Mouse (Mus musculus) midbrain, postnatal 0 days (tissue): ENCODE measurements around the gene Flt3l. TPM values are rescaled to one million over a fixed set of nuclear protein-coding genes. Genes with fewer than 3 reads are reported as not detected.
"Not testable (repeated sequence)": the region's sequence is repeated elsewhere in the genome, so short reads cannot be mapped to it uniquely, and the experiment has no call there.

Experiments
- ATAC-seq: fragments of 200-750 bp; cut with Nextera tagmentation; 2 replicates; pipeline ENCODE4 v1.8.0; 2017; ENCODE audit warnings: moderate number of reproducible peaks, mild to moderate bottlenecking, moderate TSS enrichment, moderate library complexity; ENCODE audit not compliant: low FRiP score
- DNase-seq: peaks from one replicate; pipeline ENCODE4 v3.0.0-alpha.2; 2015; ENCODE audit warnings: low spot score
- H3K27ac ChIP-seq: fragments of 300-500 bp; sonication (generic); 2 replicates; pipeline ENCODE4 v1.5.1; 2014; ENCODE audit warnings: low read depth, mild to moderate bottlenecking, low read length, mixed read lengths
- H3K27me3 ChIP-seq: fragments of 300-500 bp; sonication (generic); 2 replicates; pipeline ENCODE4 v1.6.1; 2014; ENCODE audit warnings: low read length, control low read depth, mixed read lengths; ENCODE audit not compliant: insufficient read depth
- H3K36me3 ChIP-seq: fragments of 300-500 bp; sonication (generic); 2 replicates; pipeline ENCODE4 v1.6.1; 2014; ENCODE audit warnings: low read length, control low read depth, mixed read lengths; ENCODE audit not compliant: insufficient read depth
- H3K4me1 ChIP-seq: fragments of 300-500 bp; sonication (generic); 2 replicates; pipeline ENCODE4 v1.6.1; 2014; ENCODE audit warnings: mild to moderate bottlenecking, control low read depth, antibody characterized with exemption, low read length, mixed read lengths; ENCODE audit not compliant: insufficient read depth
- H3K4me2 ChIP-seq: fragments of 300-500 bp; sonication (generic); 2 replicates; pipeline ENCODE4 v1.6.1; 2014; ENCODE audit warnings: low read depth, mild to moderate bottlenecking, low read length, mixed read lengths; ENCODE audit not compliant: poor library complexity, severe bottlenecking
- H3K4me3 ChIP-seq: fragments of 300-500 bp; sonication (generic); 2 replicates; pipeline ENCODE4 v1.5.1; 2014; ENCODE audit warnings: low read depth, mild to moderate bottlenecking, low read length, moderate library complexity
- H3K9ac ChIP-seq: fragments of 300-500 bp; sonication (generic); replicated peaks from 2 replicates; pipeline ENCODE4 v1.6.1; 2014; ENCODE audit warnings: mild to moderate bottlenecking, low read length, moderate library complexity, mixed read lengths; ENCODE audit not compliant: poor library complexity, severe bottlenecking
- H3K9me3 ChIP-seq: fragments of 300-500 bp; sonication (generic); 2 replicates; pipeline ENCODE4 v1.6.1; 2016; ENCODE audit warnings: low read length, control low read depth
- CTCF ChIP-seq: IDR thresholded peaks from 2 replicates; pipeline ENCODE4 v1.5.1; 2016; ENCODE audit warnings: antibody characterized with exemption, mild to moderate bottlenecking
- whole genome bisulfite sequencing: fragments of 180-500 bp; shearing (Covaris S2); extraction: QIAGEN DNeasy Blood & Tissue Kit; methylation state at CpG from one replicate; pipeline ENCODE4 v1.1.7; 2014; 5-methylcytosine and 5-hydroxymethylcytosine counted together
- polyA plus RNA-seq: library from polyadenylated mRNA; unstranded; fragments of >200 nt; fragmentation: Nextera tagmentation; extraction: Ambion mirVana; gene quantifications from 2 replicates; pipeline ENCODE4 v1.2.1, GENCODE M21; 2015
- total RNA-seq: library from RNA; depleted of rRNA; stranded (reverse); fragments of >200 nt; gene quantifications from 2 replicates; pipeline ENCODE4 v1.2.3, GENCODE M21; 2014

Gene Flt3l
- total and polyA plus RNA-seq, 2 experiments from 2014 or later = 1.7 to 7.8 TPM

DNA sequence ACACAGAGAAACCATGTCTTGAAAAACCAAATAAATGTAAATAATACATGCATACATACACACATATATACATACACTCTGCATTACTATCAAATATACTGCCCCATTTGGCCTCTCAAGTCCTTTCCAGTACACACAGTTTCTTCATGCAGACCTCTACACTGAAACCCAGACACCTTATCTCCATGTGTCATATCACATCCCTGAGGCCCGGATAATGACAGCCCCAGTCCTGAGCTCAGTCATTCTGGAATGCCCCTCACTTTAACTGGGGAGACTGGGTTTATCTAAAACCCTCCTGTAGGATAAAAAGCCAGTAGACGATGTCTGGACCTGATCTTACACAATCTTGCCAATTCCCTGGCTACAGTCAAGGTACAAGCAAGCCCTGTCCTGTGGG is 22.8 kb downstream of the Flt3l start:
- TF ChIP-seq CTCF = no peak
- no peaks in the 10 kb centered on the region for H3K9me3 ChIP-seq
- H3K4me3 ChIP-seq = no peak overlapping the region
- no peaks in the 10 kb centered on the region for H3K27me3 ChIP-seq
- no peaks in the 10 kb centered on the region for H3K4me1 ChIP-seq
- no peak overlapping the region for H3K9ac ChIP-seq
- DNase-seq (no peak), ATAC-seq (no peak)
- no peak overlapping the region for H3K27ac ChIP-seq
- WGBS = 85% methylated on average over 2 of the region's 2 CpGs
- no peaks in the 10 kb centered on the region; the same call in 1 of the 2 replicates for H3K36me3 ChIP-seq
- H3K4me2 ChIP-seq = no peak overlapping the region

GRCm38 (mm10) chr7:45112529-45112928 is 23.7 kb downstream of the Flt3l start:
- TF ChIP-seq CTCF = no peak
- no peak for DNase-seq
- Histone ChIP-seq H3K9ac (no peak overlapping the region), H3K4me2 (no peak overlapping the region), H3K4me3 (no peak overlapping the region), H3K9me3 (no peaks in the 10 kb centered on the region), H3K4me1 (no peaks in the 10 kb centered on the region), H3K27me3 (no peaks in the 10 kb centered on the region), H3K36me3 (no peaks in the 10 kb centered on the region), H3K27ac (no peak overlapping the region)
- ATAC-seq = no peak
- WGBS = 66% methylated on average over 3 of the region's 3 CpGs

GRCm38 (mm10) chr7:45111940-45112339 is 24.3 kb downstream of the Flt3l start:
- Histone ChIP-seq H3K9me3 (no peaks in the 10 kb centered on the region), H3K4me3 (no peak overlapping the region), H3K27me3 (no peaks in the 10 kb centered on the region), H3K4me2 (no peak overlapping the region), H3K36me3 (no peaks in the 10 kb centered on the region), H3K4me1 (no peaks in the 10 kb centered on the region), H3K9ac (no peak overlapping the region), H3K27ac (no peak overlapping the region)
- TF ChIP-seq CTCF = no peak
- ATAC-seq = no peak
- no peak for DNase-seq
- WGBS = 81% methylated on average over 2 of the region's 2 CpGs

DNA sequence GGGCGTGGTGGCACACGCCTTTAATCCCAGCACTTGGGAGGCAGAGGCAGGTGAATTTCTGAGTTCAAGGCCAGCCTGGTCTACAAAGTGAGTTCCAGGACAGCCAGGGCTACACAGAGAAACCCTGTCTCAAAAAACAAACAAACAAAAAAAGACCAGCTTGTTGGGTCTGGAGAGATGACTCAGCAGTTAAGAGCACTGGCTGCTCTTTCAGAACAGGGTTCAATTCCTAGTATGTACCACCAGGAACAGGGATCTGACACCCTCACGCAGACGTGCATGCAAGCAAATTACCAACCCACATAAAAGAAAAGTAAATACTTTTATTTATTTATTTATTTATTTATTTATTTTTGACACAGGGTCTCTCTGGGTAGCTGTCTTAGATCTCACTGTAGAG is 26.1 kb downstream of the Flt3l start:
- ATAC-seq, H3K4me3 ChIP-seq, H3K27ac ChIP-seq, DNase-seq, H3K9me3 ChIP-seq, H3K27me3 ChIP-seq, H3K4me2 ChIP-seq, H3K4me1 ChIP-seq, H3K36me3 ChIP-seq, H3K9ac ChIP-seq: not testable (repeated sequence)
- 93% methylated on average over 4 of the region's 4 CpGs for WGBS

GRCm38 (mm10) chr7:45107052-45107645 is 29.1 kb downstream of the Flt3l start:
- DNase-seq (no peak), ATAC-seq (no peak)
- Histone ChIP-seq H3K9me3 (no peaks in the 10 kb centered on the region), H3K4me3 (no peak overlapping the region), H3K9ac (no peak overlapping the region), H3K27me3 (no peaks in the 10 kb centered on the region), H3K4me2 (no peak overlapping the region), H3K36me3 (no peaks in the 10 kb centered on the region), H3K4me1 (no peaks in the 10 kb centered on the region), H3K27ac (no peak overlapping the region)
- 48% methylated on average over 5 of the region's 5 CpGs for WGBS
- no peak for TF ChIP-seq CTCF

DNA sequence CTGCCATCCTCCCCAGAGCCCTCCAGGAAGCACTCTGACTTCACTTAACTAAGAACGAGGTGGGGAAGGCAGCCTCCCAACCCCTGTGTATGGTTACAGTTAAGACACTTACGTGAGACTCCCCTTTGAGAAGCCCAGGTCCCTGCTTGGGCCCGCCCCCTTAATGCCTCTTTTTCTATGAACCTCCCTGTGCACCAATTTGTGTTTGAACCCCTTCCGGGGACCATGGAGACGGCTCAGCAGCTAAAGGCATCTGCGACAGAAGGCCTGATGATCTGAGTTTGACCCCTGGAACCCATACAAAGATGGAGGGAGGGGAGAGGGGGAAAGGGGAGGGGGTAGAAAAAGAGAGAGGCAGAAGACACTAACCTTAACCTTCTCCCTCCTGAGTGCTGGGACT is 29.8 kb downstream of the Flt3l start:
- Histone ChIP-seq H3K4me3 (no peak overlapping the region), H3K27me3 (no peaks in the 10 kb centered on the region), H3K27ac (no peak overlapping the region), H3K9me3 (no peaks in the 10 kb centered on the region), H3K36me3 (no peaks in the 10 kb centered on the region), H3K9ac (no peak overlapping the region), H3K4me1 (no peaks in the 10 kb centered on the region), H3K4me2 (no peak overlapping the region)
- no peak for DNase-seq
- 18% methylated on average over 6 of the region's 6 CpGs for WGBS
- TF ChIP-seq CTCF = no peak
- no peak for ATAC-seq
